8 mouse cellular contexts compared by ENCODE assay signal in genomic region chr16:8738542-8739514, GRCm38 (mm10). TPM values are rescaled to one million over a fixed set of nuclear protein-coding genes. Genes with fewer than 3 reads are reported as not detected.
DNase-seq lines count a peak whose midpoint lies in the region; ATAC-seq and TF ChIP-seq lines count a peak whose summit lies in the region.

No protein-coding gene starts in this region.

- H3K4me1 ChIP-seq in ES-E14 (ENCODE audit: control insufficient read depth in 2 of 2, insufficient read depth in 2 of 2, low read length in 2 of 2, poor library complexity in 1 of 2) = peaks cover 2 to 14% of the 10 kb centered on the region in 2 experiments; a peak in 1 of 4 replicates
- peaks cover 8% of the 10 kb centered on the region for H3K4me1 ChIP-seq in forebrain, postnatal 0 days (ENCODE audit: insufficient read depth)
- peaks cover 19% of the 10 kb centered on the region for H3K4me1 ChIP-seq in lung, embryonic 15.5 days
- peaks cover 12% of the 10 kb centered on the region for H3K4me1 ChIP-seq in olfactory bulb, adult 2 months (ENCODE audit: control insufficient read depth, insufficient read depth, low read length)

- TF ChIP-seq CTCF in forebrain, postnatal 0 days (IDR thresholded peaks at IDR 0.05; ENCODE audit: low read depth) = no peak
- no peak for TF ChIP-seq CTCF in olfactory bulb, adult 2 months (IDR thresholded peaks at IDR 0.05; ENCODE audit: insufficient read depth, low read depth, low read length)

- peak; percentile 97 for ATAC-seq in forebrain, postnatal 0 days
- peak; percentile 94 for ATAC-seq in lung, embryonic 15.5 days (ENCODE audit: borderline replicate concordance, extremely low read depth, low FRiP score, low TSS enrichment)

- H3K36me3 ChIP-seq in ES-E14 (ENCODE audit: control insufficient read depth, insufficient read depth, low read length, poor library complexity, severe bottlenecking) = peaks cover 18% of the 10 kb centered on the region
- H3K36me3 ChIP-seq in forebrain, postnatal 0 days (ENCODE audit: insufficient read depth) = no peaks in the 10 kb centered on the region
- H3K36me3 ChIP-seq in lung, embryonic 15.5 days = no peaks in the 10 kb centered on the region

- peak overlapping the region; percentile 94 for H3K27ac ChIP-seq in ES-E14 (ENCODE audit: insufficient read depth, low read depth, low read length, poor library complexity, severe bottlenecking)
- H3K27ac ChIP-seq in forebrain, postnatal 0 days (ENCODE audit: low read depth, low read length) = peak overlapping the region; percentile 97
- H3K27ac ChIP-seq in lung, embryonic 15.5 days = peak overlapping the region; percentile 95
- peak overlapping the region; percentile 92 for H3K27ac ChIP-seq in olfactory bulb, adult 2 months (ENCODE audit: insufficient read depth, low read depth, low read length)

- in situ Hi-C loops in ES-E14 (cut with MboI; ENCODE audit: low sequenced_read_pairs in 2 of 2, unreplicated experiment in 2 of 2) = no loop called here

- H3K4me3 ChIP-seq in ES-E14 (ENCODE audit: insufficient read depth in 1 of 2, low read depth in 1 of 2, low read length in 2 of 2, poor library complexity in 1 of 2, severe bottlenecking in 1 of 2) = peak overlapping the region; percentile 80 to 99
- H3K4me3 ChIP-seq in forebrain, postnatal 0 days (ENCODE audit: low read depth, low read length) = peak overlapping the region; percentile 87
- peak overlapping the region; percentile 99 for H3K4me3 ChIP-seq in lung, embryonic 15.5 days
- peak overlapping the region; percentile 99 for H3K4me3 ChIP-seq in olfactory bulb, adult 2 months (ENCODE audit: insufficient read depth, low read depth, low read length)

- peak overlapping the region; percentile 75 for H3K4me2 ChIP-seq in forebrain, postnatal 0 days (ENCODE audit: low read depth)
- H3K4me2 ChIP-seq in lung, embryonic 15.5 days = peak overlapping the region; percentile 80

- H3K9me3 ChIP-seq in ES-E14 (ENCODE audit: control insufficient read depth, insufficient read depth, low read depth, low read length) = no peaks in the 10 kb centered on the region
- H3K9me3 ChIP-seq in forebrain, postnatal 0 days (ENCODE audit: low read length) = no peaks in the 10 kb centered on the region
- no peaks in the 10 kb centered on the region for H3K9me3 ChIP-seq in lung, embryonic 15.5 days

- DNase-seq in ES-E14 (ENCODE audit: low read depth, low spot score) = no peak
- peak; percentile 93 to 94 for DNase-seq in cerebellum, adult 18-20 months
- DNase-seq in forebrain, postnatal 0 days = peak; percentile 94
- DNase-seq in heart, postnatal 4 days = peak; percentile 93
- DNase-seq in layer of hippocampus, adult 8-10 months (ENCODE audit: low spot score in 2 of 2) = peak; percentile 74 to 84
- peak; percentile 84 to 85 for DNase-seq in thymus, adult 18-20 months

- H3K27me3 ChIP-seq in forebrain, postnatal 0 days (ENCODE audit: insufficient read depth, low read length) = no peaks in the 10 kb centered on the region
- no peaks in the 10 kb centered on the region for H3K27me3 ChIP-seq in lung, embryonic 15.5 days

- TF ChIP-seq POLR2A in olfactory bulb, adult 2 months (IDR thresholded peaks at IDR 0.05; ENCODE audit: insufficient read depth, low read depth, low read length) = peak; percentile 48; the same call in 1 of the 2 replicates

- peak overlapping the region; percentile 98 for H3K9ac ChIP-seq in ES-E14 (ENCODE audit: insufficient read depth, low read depth, low read length, poor library complexity, severe bottlenecking)
- H3K9ac ChIP-seq in forebrain, postnatal 0 days = peak overlapping the region; percentile 94
- H3K9ac ChIP-seq in lung, embryonic 15.5 days = peak overlapping the region; percentile 94

- 3% methylated on average over 57 of the region's 126 CpGs for WGBS in forebrain, postnatal 0 days
- 2% methylated on average over 77 of the region's 126 CpGs for WGBS in lung, embryonic 15.5 days
- 15% methylated on average over 113 of the region's 126 CpGs for WGBS in olfactory bulb, adult 2 months

TF ChIP-seq in ES-E14, 5 proteins besides CTCF, POLR2A, EP300 and RAD21:
- no peak for TF ChIP-seq MAFK (IDR thresholded peaks at IDR 0.05; ENCODE audit: insufficient read depth, low read depth, low read length)
- TF ChIP-seq HCFC1 (IDR thresholded peaks at IDR 0.05; ENCODE audit: borderline replicate concordance, insufficient read depth, low read length) = no peak
- no peak for TF ChIP-seq ZC3H11A (IDR thresholded peaks at IDR 0.05; ENCODE audit: borderline replicate concordance, low read depth, low read length)
- TF ChIP-seq CHD2 (IDR thresholded peaks at IDR 0.05; ENCODE audit: low read depth, low read length) = no peak
- TF ChIP-seq ZNF384 (IDR thresholded peaks at IDR 0.05; ENCODE audit: low read depth, low read length) = no peak

RNA-seq across cellular contexts. Expression of gene Usp7, which starts 53.3 kb away (rescaled TPM):
- total RNA-seq in ES-E14 (2012; rRNA removed) = 242 and 291 TPM in 2 replicates
- total RNA-seq in forebrain, postnatal 0 days (2014; rRNA removed) = 119 and 200 TPM in 2 replicates
- polyA plus RNA-seq in forebrain, postnatal 0 days (2015; fragmentation: Nextera tagmentation; extraction: Ambion mirVana) = 14.5 and 18.9 TPM in 2 replicates
- total RNA-seq in heart, postnatal 4 days (2021) = 10 to 100 TPM; 93.2 to 93.6 TPM
- total RNA-seq in layer of hippocampus, adult 8-10 months (2022) = 100 to 1,000 TPM; 150 to 185 (median 163) TPM
- 24.8 and 26.7 TPM in 2 replicates for polyA plus RNA-seq in lung, embryonic 15.5 days (2015; fragmentation: Nextera tagmentation; extraction: Ambion mirVana)
- polyA plus RNA-seq in olfactory bulb, adult 2 months (2012; ENCODE audit: insufficient read depth, insufficient read length, low replicate concordance, missing spikeins) = 486 TPM in 1 of 2 replicates, not detected in the other

RNA-seq across cellular contexts. Expression of gene Gm5767, which starts 58.3 kb away (rescaled TPM):
- total RNA-seq in ES-E14 (2012; rRNA removed) = not detected in 2 replicates
- total RNA-seq in forebrain, postnatal 0 days (2014; rRNA removed) = not detected in 2 replicates
- not detected in 2 replicates for polyA plus RNA-seq in forebrain, postnatal 0 days (2015; fragmentation: Nextera tagmentation; extraction: Ambion mirVana)
- total RNA-seq in heart, postnatal 4 days (2021) = not detected
- total RNA-seq in layer of hippocampus, adult 8-10 months (2022) = not detected
- polyA plus RNA-seq in lung, embryonic 15.5 days (2015; fragmentation: Nextera tagmentation; extraction: Ambion mirVana) = not detected in 2 replicates
- polyA plus RNA-seq in olfactory bulb, adult 2 months (2012; ENCODE audit: insufficient read depth, insufficient read length, low replicate concordance, missing spikeins) = not detected in 2 replicates
